Mouse (Mus musculus) intestine, embryonic 16.5 days (tissue): ENCODE data around the gene Syne1. TPM values are rescaled to one million over a fixed set of nuclear protein-coding genes. Genes with fewer than 3 reads are reported as not detected.

Source experiments
- ATAC-seq: fragments of 200-750 bp; cut with Nextera tagmentation; 2 replicates; pipeline ENCODE4 v1.8.0; 2017; ENCODE audit warnings: moderate TSS enrichment, moderate library complexity
- H3K27ac ChIP-seq: fragments of 300-500 bp; sonication (generic); 2 replicates; pipeline ENCODE4 v1.5.1; 2014; ENCODE audit warnings: mild to moderate bottlenecking, low read length
- H3K27me3 ChIP-seq: fragments of 300-500 bp; sonication (generic); replicated peaks from 2 replicates; pipeline ENCODE4 v1.6.1; 2014; ENCODE audit warnings: low read length, control low read depth, mixed read lengths; ENCODE audit not compliant: control insufficient read depth, insufficient read depth
- H3K36me3 ChIP-seq: fragments of 300-500 bp; sonication (generic); 2 replicates; pipeline ENCODE4 v1.6.1; 2014; ENCODE audit warnings: low read length, control low read depth; ENCODE audit not compliant: control insufficient read depth, insufficient read depth
- H3K4me1 ChIP-seq: fragments of 300-500 bp; sonication (generic); 2 replicates; pipeline ENCODE4 v1.6.1; 2014; ENCODE audit warnings: low read length, control low read depth, mixed read lengths; ENCODE audit not compliant: control insufficient read depth, insufficient read depth
- H3K4me2 ChIP-seq: fragments of 300-500 bp; sonication (generic); 2 replicates; pipeline ENCODE4 v1.6.1; 2014; ENCODE audit warnings: low read depth, low read length, control low read depth
- H3K4me3 ChIP-seq: fragments of 300-500 bp; sonication (generic); 2 replicates; pipeline ENCODE4 v1.5.1; 2014; ENCODE audit warnings: mild to moderate bottlenecking, low read length
- H3K9ac ChIP-seq: fragments of 300-500 bp; sonication (generic); 2 replicates; pipeline ENCODE4 v1.6.1; 2014; ENCODE audit warnings: low read depth, low read length
- H3K9me3 ChIP-seq: fragments of 300-500 bp; sonication (generic); 2 replicates; pipeline ENCODE4 v1.6.1; 2016; ENCODE audit warnings: low read length, control low read depth; ENCODE audit not compliant: control insufficient read depth
- WGBS: fragments of 180-500 bp; shearing (Covaris S2); extraction: QIAGEN DNeasy Blood & Tissue Kit; methylation state at CpG from one replicate; pipeline ENCODE4 v1.1.7; 2014; 5-methylcytosine and 5-hydroxymethylcytosine counted together
- polyA plus RNA-seq: library from polyadenylated mRNA; unstranded; fragments of >200 nt; fragmentation: Nextera tagmentation; extraction: Ambion mirVana; gene quantifications from 2 replicates; pipeline ENCODE4 v1.2.1, GENCODE M21; 2015

The Syne1 gene
- polyA plus RNA-seq, 1 experiment from 2014 or later = 4.7 TPM

DNA sequence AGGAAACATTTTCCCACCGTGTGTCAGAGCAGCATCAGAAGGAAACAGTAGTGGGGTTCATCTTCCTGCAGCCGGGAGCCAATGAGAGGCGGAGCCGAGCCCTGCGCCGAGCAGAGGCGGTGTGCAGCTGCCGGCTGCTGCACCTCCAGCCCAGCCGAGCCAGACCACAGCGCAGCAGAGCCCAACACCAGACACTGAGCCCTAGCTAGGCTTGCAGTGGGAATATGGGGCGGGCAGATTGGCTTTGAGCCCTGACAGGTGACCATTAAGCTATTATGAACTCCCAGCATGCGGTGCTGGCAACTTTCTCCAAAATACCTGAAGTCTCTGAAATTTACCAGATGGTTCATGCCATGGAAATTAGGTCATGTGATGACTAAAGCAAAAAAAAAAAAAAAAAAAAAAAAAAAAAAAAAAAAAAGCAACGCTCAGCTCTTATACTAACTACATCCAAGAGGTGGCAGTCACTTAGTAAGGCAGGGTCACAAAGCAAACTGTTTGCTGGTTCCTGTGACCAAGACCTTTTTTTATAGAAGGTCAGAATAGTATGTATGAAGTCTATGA is 356.5 kb downstream of the Syne1 start:
- ATAC-seq = peak; percentile 98
- H3K36me3 ChIP-seq = no peaks in the 10 kb centered on the region
- H3K9ac ChIP-seq = peak overlapping the region; percentile 61
- peak overlapping the region; percentile 45 for H3K4me3 ChIP-seq
- H3K9me3 ChIP-seq = no peaks in the 10 kb centered on the region
- peak overlapping the region; percentile 63 for H3K4me2 ChIP-seq
- under 1% methylated on average over 13 of the region's 13 CpGs for WGBS
- peak overlapping the region; percentile 60 for H3K27ac ChIP-seq
- H3K27me3 ChIP-seq = no peaks in the 10 kb centered on the region
- no peaks in the 10 kb centered on the region for H3K4me1 ChIP-seq

DNA sequence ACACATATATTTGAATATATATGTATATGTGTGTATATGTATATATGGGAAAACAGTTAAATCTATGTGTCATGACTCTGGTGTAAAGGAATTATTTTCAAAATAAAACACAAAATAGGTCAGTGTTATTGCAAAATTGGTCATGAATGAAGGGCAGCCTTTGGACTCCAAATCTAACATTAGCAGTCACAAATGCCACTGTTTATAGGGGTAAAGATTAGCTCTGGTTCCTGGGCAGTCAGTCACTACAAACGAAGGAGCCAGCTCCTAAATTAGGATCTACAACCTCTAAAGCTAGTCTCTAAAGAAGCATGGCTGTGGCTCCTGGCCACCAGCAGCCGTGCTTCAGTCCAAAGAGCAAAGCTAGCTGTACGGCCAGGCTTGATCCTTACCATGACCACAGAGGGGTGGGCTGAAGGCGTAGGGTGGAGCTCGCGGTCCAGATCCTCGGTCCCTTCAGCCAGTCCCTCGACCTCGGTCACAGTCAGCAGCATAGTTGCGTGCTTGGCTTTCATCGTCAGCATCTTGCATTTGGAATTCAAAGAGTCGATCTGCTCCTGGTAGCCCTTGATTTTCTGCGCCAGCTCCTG is 357.1 kb downstream of the Syne1 start:
- peak overlapping the region; percentile 45 for H3K4me3 ChIP-seq
- no peaks in the 10 kb centered on the region for H3K9me3 ChIP-seq
- no peaks in the 10 kb centered on the region for H3K36me3 ChIP-seq
- peak overlapping the region; percentile 63 for H3K4me2 ChIP-seq
- 7% methylated on average over 13 of the region's 13 CpGs for WGBS
- peak overlapping the region; percentile 61 for H3K9ac ChIP-seq
- no peaks in the 10 kb centered on the region for H3K4me1 ChIP-seq
- no peaks in the 10 kb centered on the region for H3K27me3 ChIP-seq
- ATAC-seq = peak; percentile 83
- H3K27ac ChIP-seq = peak overlapping the region; percentile 60

DNA sequence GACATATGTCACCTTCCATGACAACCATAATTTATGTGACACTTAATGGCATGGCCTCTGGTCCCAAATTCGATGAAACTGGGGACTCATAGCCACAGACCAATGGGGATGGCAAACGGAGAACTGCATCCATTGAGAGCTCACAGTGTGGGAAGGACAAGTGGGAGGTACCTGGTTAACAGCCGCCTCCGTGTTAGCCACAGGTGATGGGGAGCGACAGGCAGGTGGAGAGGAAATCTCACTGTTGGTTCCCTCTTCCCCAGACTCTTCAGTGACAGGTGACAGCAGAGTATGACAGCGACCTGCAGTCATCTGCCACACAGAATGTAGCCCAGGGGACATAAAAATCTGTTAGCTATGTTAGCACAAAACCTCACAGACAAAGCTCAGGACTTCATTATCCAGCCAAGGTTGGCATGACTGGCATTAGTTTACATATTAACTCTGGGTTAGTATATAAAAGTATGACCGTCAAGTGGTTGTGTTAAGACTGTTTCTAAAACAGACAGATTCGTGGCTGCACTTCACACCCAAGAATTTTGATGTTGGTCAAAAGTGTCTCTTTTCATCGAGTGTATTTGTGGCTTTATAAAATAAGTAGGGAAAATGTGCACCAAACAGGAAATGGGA is 358.3 kb downstream of the Syne1 start:
- H3K9me3 ChIP-seq = no peaks in the 10 kb centered on the region
- H3K9ac ChIP-seq = no peak overlapping the region
- WGBS = 76% methylated on average over 9 of the region's 9 CpGs
- H3K27ac ChIP-seq = no peak overlapping the region
- no peaks in the 10 kb centered on the region for H3K27me3 ChIP-seq
- H3K4me3 ChIP-seq = no peak overlapping the region
- H3K4me2 ChIP-seq = no peak overlapping the region
- no peaks in the 10 kb centered on the region for H3K4me1 ChIP-seq
- H3K36me3 ChIP-seq = no peaks in the 10 kb centered on the region
- ATAC-seq = no peak

DNA sequence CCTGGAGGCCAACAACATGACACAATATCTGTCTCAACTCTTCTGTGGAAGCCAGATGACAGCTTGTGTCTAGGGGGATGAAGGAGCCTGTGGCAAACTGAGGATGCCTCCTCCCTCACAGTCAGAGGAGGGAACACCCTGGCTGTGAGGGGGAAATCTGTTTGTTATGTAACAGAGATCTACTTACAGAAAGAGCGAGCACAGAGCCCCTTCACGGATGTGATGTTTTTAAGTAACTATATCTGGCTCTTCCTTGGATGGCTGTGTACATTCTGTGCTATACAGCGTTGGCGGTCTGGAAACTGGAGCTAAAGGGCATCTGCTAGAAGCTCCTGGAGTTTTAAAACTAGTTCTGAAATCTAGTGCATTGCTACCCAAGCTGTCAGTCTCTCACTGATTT is 360.5 kb downstream of the Syne1 start:
- H3K36me3 ChIP-seq = no peaks in the 10 kb centered on the region
- no peak for ATAC-seq
- no peaks in the 10 kb centered on the region for H3K4me1 ChIP-seq
- no peaks in the 10 kb centered on the region for H3K27me3 ChIP-seq
- no peak overlapping the region for H3K9ac ChIP-seq
- H3K9me3 ChIP-seq = no peaks in the 10 kb centered on the region
- H3K27ac ChIP-seq = no peak overlapping the region
- H3K4me2 ChIP-seq = no peak overlapping the region
- no peak overlapping the region for H3K4me3 ChIP-seq
- WGBS = 75% methylated on average over 4 of the region's 4 CpGs

DNA sequence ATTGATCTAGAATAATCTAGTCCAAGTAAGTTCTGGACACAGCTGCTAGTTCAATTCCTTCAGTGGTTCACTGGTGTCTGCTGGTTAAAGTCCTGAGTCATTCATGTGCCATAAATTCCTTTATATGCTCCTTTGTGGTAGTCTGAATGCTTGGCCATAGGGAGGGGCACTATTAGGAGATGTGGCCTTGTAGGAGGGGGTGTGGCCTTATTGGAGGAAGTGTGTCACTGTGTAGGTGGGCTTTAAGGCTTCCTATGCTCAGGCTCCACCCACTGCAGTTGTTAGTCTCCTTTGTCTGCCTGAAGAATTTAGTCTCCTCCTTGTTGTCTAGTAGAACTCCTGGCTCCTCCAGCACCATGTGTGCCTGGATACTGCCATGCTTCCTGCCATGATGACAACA is 362.4 kb downstream of the Syne1 start:
- H3K9me3 ChIP-seq = no peaks in the 10 kb centered on the region
- no peak overlapping the region for H3K27ac ChIP-seq
- no peaks in the 10 kb centered on the region for H3K27me3 ChIP-seq
- peaks cover 3% of the 10 kb centered on the region; the same call in 1 of the 2 replicates for H3K36me3 ChIP-seq
- H3K4me1 ChIP-seq = no peaks in the 10 kb centered on the region
- peak; percentile 90 for ATAC-seq
- no peak overlapping the region for H3K4me2 ChIP-seq
- H3K9ac ChIP-seq = no peak overlapping the region
- no peak overlapping the region for H3K4me3 ChIP-seq

DNA sequence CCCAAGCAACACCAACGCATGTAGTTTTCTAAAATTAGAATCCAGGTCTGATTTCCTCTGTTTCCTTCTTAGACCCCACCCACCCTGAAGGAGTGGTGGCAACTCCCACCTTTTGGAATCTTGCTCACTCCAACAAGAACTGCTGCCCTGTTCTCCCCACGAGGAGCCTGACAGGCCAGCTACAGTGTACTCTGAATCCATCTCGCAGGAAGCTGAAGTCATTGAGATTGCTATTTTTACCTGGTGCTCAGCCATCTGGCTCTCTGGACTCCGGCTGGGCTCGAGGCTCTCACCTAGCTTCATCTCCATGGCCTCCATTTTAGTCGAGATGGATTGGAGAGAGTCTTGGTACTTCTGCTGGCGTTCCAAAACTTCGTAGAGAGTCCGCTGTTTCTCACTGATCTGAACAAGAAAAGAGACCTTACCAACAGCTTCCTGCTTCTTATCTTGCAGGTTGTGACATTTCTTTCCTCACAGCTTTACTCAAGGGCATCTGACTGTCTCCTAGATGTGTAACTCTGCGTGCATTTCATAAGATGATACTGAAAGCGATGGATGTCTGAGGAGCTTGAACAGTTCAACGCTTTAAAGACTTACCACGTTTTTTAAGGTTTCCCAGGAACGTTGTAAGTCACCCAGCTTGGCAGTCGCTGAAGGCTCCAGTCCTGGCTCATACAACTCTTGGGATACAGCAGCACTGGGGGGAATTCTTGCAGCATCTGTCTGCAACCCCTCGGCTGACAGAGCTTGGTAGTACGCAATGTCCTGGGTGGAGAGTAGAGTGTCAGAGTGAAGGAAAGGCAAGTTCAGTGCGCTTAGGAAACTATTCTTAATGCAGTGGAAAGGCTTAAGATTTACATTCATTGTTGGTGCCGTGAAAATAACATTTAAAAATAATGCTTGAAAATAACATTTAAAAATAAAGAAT is 365.9 kb downstream of the Syne1 start:
- H3K4me1 ChIP-seq = no peaks in the 10 kb centered on the region
- H3K4me2 ChIP-seq = no peak overlapping the region
- ATAC-seq = no peak
- no peak overlapping the region for H3K4me3 ChIP-seq
- WGBS = 78% methylated on average over 19 of the region's 19 CpGs
- no peaks in the 10 kb centered on the region for H3K27me3 ChIP-seq
- H3K36me3 ChIP-seq = peaks cover 3% of the 10 kb centered on the region; the same call in 1 of the 2 replicates
- H3K9me3 ChIP-seq = no peaks in the 10 kb centered on the region
- no peak overlapping the region for H3K27ac ChIP-seq
- H3K9ac ChIP-seq = no peak overlapping the region

DNA sequence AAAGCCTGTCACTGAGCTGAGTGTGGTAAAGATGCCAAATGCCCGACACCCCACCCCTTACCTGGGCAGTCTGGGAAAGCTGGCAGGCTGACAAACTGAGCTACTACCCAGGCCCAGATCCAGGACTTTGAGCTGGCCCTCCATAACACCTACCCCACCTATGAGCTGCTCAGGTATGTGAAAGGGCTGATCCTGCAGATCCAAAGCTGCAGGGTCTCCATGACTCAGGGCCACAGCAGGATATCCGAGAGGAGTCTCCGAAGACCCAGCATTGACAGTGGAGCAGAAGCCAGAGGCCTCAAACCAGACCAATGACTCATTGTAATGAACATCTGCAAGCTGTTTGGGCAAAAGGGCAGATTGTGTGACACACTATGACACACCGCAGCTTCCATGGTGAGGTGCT is 369.5 kb downstream of the Syne1 start:
- ATAC-seq = no peak
- Histone ChIP-seq H3K9me3 (no peaks in the 10 kb centered on the region), H3K27me3 (no peaks in the 10 kb centered on the region), H3K9ac (no peak overlapping the region), H3K36me3 (peaks cover 3% of the 10 kb centered on the region; the same call in 1 of the 2 replicates), H3K4me2 (no peak overlapping the region), H3K4me1 (no peaks in the 10 kb centered on the region), H3K4me3 (no peak overlapping the region), H3K27ac (no peak overlapping the region)
- 91% methylated on average over 4 of the region's 4 CpGs for WGBS

DNA sequence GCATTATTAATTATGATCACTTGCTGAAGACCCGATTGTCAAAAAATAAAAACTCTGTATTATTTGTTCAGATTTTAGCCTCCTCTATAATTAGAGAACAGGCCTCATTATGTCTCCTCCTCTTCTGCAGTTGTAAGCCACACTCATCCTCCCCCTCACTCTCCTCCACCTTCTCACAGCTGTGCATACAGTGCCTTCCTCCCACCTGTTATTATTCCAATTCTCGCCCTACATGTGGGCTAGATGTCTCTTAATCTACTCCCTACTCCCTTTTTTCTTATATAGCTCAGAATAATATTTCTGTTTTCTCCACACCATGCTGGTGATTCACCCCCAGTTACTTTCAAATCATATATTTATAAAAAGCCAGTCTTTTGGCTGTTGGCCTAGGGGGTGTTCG is 371.4 kb downstream of the Syne1 start:
- no peak overlapping the region for H3K9ac ChIP-seq
- 85% methylated on average over 3 of the region's 3 CpGs for WGBS

DNA sequence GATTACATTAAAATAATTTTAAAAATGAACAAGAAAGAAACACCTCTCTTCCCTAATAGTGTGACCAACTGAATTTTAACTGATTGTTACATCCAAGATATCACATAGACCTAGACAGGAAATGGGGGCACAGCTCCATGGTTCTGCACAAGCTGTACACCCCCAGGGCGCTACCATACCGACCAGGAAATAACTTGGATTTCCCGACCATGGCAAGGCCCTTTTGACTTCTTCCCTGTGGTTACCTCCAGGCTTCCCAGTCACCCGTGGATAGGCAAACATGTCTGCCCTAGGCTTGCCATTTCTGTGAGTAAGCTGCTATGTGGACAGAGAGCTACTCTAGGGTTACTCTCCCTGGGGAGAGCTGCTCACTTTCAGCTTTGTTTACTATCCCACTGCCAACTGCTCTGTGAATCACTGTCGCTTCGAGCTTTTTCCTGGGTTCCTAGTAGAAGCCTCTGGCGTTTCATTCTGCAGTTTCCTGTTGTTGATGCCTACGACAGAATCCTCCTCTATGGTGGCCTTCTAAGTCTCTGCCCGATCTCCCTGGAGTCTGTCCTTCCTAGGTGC is 373.8 kb downstream of the Syne1 start:
- no peak overlapping the region for H3K4me3 ChIP-seq
- peaks cover 2% of the 10 kb centered on the region; the same call in 1 of the 2 replicates for H3K36me3 ChIP-seq
- no peaks in the 10 kb centered on the region for H3K4me1 ChIP-seq
- WGBS = 52% methylated on average over 9 of the region's 9 CpGs
- no peak overlapping the region for H3K27ac ChIP-seq
- no peak overlapping the region for H3K4me2 ChIP-seq
- no peaks in the 10 kb centered on the region for H3K9me3 ChIP-seq
- ATAC-seq = no peak
- H3K27me3 ChIP-seq = no peaks in the 10 kb centered on the region
- no peak overlapping the region for H3K9ac ChIP-seq

More for the DNA sequence above, 371.4 kb downstream of the Syne1 start:
- Histone ChIP-seq H3K27me3 (no peaks in the 10 kb centered on the region), H3K27ac (no peak overlapping the region), H3K9me3 (no peaks in the 10 kb centered on the region), H3K4me2 (no peak overlapping the region), H3K36me3 (peaks cover 3% of the 10 kb centered on the region; the same call in 1 of the 2 replicates), H3K4me3 (no peak overlapping the region), H3K4me1 (no peaks in the 10 kb centered on the region)
- ATAC-seq = no peak
